In the genomic region with DNA sequence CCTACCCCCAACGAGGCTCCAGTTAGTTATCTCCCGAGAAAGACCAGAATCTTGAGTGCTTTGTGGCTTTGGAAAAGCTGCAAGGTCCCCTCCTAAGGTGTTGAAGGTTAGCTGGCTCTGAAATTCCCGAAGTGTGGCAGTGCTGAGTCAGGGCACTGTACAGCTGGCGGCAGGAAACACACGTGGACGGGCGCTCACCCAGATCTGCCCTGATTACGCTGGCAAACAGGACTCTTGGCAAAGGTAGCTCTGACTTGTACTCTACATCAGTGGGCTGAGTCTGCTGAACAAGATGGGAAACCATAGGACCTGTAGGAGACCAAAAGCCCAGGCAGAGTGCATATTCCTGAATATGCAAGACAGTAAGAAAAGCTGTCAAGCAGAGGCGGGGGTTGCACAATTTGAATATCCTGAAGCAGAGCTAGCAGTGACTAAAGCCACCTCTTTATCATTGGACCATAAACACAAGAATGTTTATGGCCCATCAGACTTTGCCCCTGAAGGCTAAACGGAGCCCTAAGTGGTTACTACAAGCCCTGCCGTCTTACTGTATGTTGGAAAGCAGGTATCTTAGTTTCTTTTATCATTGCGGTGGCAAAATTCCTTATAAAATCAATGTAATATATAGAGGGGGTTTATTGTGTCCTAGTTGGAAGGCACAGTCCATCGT, we compare ENCODE assay signal across 8 mouse cellular contexts.
A peak's percentile ranks its signal among the peaks of the same experiment; 100 is the strongest.
DNase-seq lines count a peak whose midpoint lies in the region; ATAC-seq and TF ChIP-seq lines count a peak whose summit lies in the region.

No protein-coding gene starts in this region.

- TF ChIP-seq CTCF in lung, adult 2 months (IDR thresholded peaks at IDR 0.05; ENCODE audit: insufficient read depth, low read length), result no peak

- DNase-seq in lung, adult 2 months, result peak; percentile 7
- DNase-seq in lung, postnatal 14 days, result no peak
- peak; percentile 38 for DNase-seq in fibroblast of lung, adult 2 months (ENCODE audit: low read depth)
- DNase-seq in kidney, postnatal 14 days, result peak; percentile 76
- no peak for DNase-seq in layer of hippocampus, adult 9-11 months
- DNase-seq in left cerebral cortex, adult 11 months (ENCODE audit: low spot score), result no peak
- no peak for DNase-seq in embryo, embryonic 11 days

- no peaks in the 10 kb centered on the region for H3K36me3 ChIP-seq in heart, embryonic 14.5 days (ENCODE audit: control insufficient read depth, insufficient read depth, low read length)

- 58% methylated on average over 13 of the region's 13 CpGs for WGBS in lung, adult 2 months
- WGBS in heart, embryonic 14.5 days, result 39% methylated on average over 13 of the region's 13 CpGs

- TF ChIP-seq POLR2A in lung, adult 2 months (IDR thresholded peaks at IDR 0.05; ENCODE audit: borderline replicate concordance, extremely low read depth, low read depth, low read length), result no peak

- ATAC-seq in heart, embryonic 14.5 days (ENCODE audit: insufficient number of reproducible peaks, insufficient read depth, low FRiP score, low read depth), result no peak

- no peak overlapping the region for H3K9ac ChIP-seq in heart, embryonic 14.5 days (ENCODE audit: low read length)

- H3K9me3 ChIP-seq in heart, embryonic 14.5 days (ENCODE audit: control insufficient read depth, low read length), result no peaks in the 10 kb centered on the region

- H3K4me1 ChIP-seq in lung, adult 2 months (ENCODE audit: control insufficient read depth, insufficient read depth, low read length), result no peaks in the 10 kb centered on the region
- peaks cover 16 to 31% of the 10 kb centered on the region in 2 experiments for H3K4me1 ChIP-seq in heart, embryonic 14.5 days (ENCODE audit: control insufficient read depth in 2 of 2, insufficient read depth in 2 of 2, low read length in 2 of 2)

- no peak overlapping the region for H3K27ac ChIP-seq in heart, embryonic 14.5 days (replicated peaks in 1 of 2; ENCODE audit: control insufficient read depth in 1 of 2, insufficient read depth in 1 of 2, low read depth in 2 of 2, low read length in 2 of 2)

- no peaks in the 10 kb centered on the region for H3K27me3 ChIP-seq in heart, embryonic 14.5 days (ENCODE audit: control insufficient read depth, insufficient read depth, low read length)

- H3K4me3 ChIP-seq in lung, adult 2 months (replicated peaks; ENCODE audit: extremely low read depth, low read depth, low read length), result no peak overlapping the region
- H3K4me3 ChIP-seq in heart, embryonic 14.5 days (ENCODE audit: control insufficient read depth in 1 of 2, insufficient read depth in 1 of 2, low read depth in 1 of 2, low read length in 2 of 2), result no peak overlapping the region

- H3K4me2 ChIP-seq in heart, embryonic 14.5 days (ENCODE audit: low read length), result peak overlapping the region; percentile 22; the same call in 1 of the 2 replicates

Comparison
In these comparisons a context has a peak if more than half of its experiments do, and no peak if none do; other contexts are left out.
1. DNase-seq: peak in lung, adult 2 months (single experiment), fibroblast of lung, adult 2 months (single experiment) and kidney, postnatal 14 days (single experiment); none in lung, postnatal 14 days (single experiment), layer of hippocampus, adult 9-11 months (single experiment), left cerebral cortex, adult 11 months (single experiment) and embryo, embryonic 11 days (single experiment).